In the genomic region with DNA sequence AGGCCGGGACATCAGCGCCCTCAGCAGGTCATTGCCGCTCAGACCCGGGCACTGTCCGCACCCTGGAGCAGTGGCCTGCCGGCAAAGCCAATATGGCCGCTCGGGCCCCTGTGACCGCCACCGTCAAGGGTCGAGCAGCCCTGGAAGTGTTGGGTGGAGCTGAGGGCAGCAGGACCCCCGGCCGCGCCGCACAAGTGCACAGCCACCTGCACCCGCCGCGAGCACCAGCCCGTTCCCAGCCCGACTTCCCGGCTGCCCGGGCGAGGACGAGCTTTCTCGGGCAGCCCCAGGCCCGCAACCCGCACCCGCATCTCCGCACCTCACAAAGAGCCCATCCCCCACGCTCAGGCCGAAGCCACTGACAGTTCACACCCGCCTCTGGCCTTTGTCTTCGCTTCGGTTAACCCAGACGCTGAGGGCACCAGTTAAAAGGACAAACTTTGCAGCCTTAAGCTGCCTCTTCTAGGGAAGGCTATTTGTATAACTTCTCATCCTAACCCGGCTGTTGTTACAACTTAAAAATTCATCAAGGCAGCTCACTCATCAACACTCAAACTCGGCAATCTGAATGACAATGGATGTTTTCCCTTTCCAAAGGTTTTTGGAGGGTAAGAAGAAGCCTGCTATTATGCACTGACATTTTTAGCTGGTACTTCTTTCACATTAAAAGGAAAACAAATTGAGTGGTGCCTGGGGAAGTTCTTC, we compare ENCODE assay signal across 8 mouse cellular contexts. TPM values are rescaled to one million over a fixed set of nuclear protein-coding genes. Genes with fewer than 3 reads are reported as not detected.
A peak's percentile ranks its signal among the peaks of the same experiment; 100 is the strongest.
DNase-seq lines count a peak whose midpoint lies in the region; ATAC-seq and TF ChIP-seq lines count a peak whose summit lies in the region.

No protein-coding gene starts in this region.

- WGBS in embryonic facial prominence, embryonic 10.5 days: 1% methylated on average over 37 of the region's 37 CpGs
- 7% methylated on average over 37 of the region's 37 CpGs for WGBS in heart, postnatal 0 days

- H3K4me2 ChIP-seq in heart, postnatal 0 days (ENCODE audit: low read depth, low read length): peak overlapping the region; percentile 83

- DNase-seq in gastrocnemius, postnatal 10 days: peak; percentile 38
- no peak for DNase-seq in gastrocnemius, postnatal 25 days
- DNase-seq in adrenal gland, adult (ENCODE audit: inconsistent age in 2 of 2, low spot score in 1 of 2): peak; percentile 57 to 82
- DNase-seq in embryonic facial prominence, embryonic 10.5 days (ENCODE audit: low spot score): peak; percentile 64
- DNase-seq in heart, postnatal 0 days (ENCODE audit: low spot score): no peak
- peak; percentile 51 to 70 for DNase-seq in kidney, postnatal 4 days
- peak; percentile 77 for DNase-seq in testis, postnatal 14 days (ENCODE audit: low spot score)

- TF ChIP-seq EP300 in heart, postnatal 0 days (IDR thresholded peaks at IDR 0.05; ENCODE audit: low read depth): no peak

- TF ChIP-seq CTCF in heart, postnatal 0 days (IDR thresholded peaks at IDR 0.05; ENCODE audit: low read depth): 0 out of 2 replicates have a peak, but pooled peaks have one; percentile 21

- H3K9ac ChIP-seq in heart, postnatal 0 days (replicated peaks; ENCODE audit: low read depth, low read length): peak overlapping the region; percentile 68

- peak; percentile 45 for ATAC-seq in heart, postnatal 0 days (ENCODE audit: insufficient read depth, low read depth)
- 0 out of 2 replicates have a peak, but pooled peaks have one; percentile 6 for ATAC-seq in megakaryocyte progenitor cell, adult 5-6 weeks (replicated peaks; ENCODE audit: poor library complexity)

- peak overlapping the region; percentile 84 for H3K27ac ChIP-seq in embryonic facial prominence, embryonic 10.5 days (replicated peaks)
- H3K27ac ChIP-seq in heart, postnatal 0 days (ENCODE audit: low read depth): no peak overlapping the region

- H3K9me3 ChIP-seq in embryonic facial prominence, embryonic 10.5 days: no peaks in the 10 kb centered on the region
- no peaks in the 10 kb centered on the region for H3K9me3 ChIP-seq in heart, postnatal 0 days (replicated peaks; ENCODE audit: control insufficient read depth, low read length)

- H3K36me3 ChIP-seq in embryonic facial prominence, embryonic 10.5 days (replicated peaks): peaks cover 18% of the 10 kb centered on the region
- no peaks in the 10 kb centered on the region; the same call in 1 of the 2 replicates for H3K36me3 ChIP-seq in heart, postnatal 0 days (replicated peaks; ENCODE audit: control insufficient read depth, insufficient read depth, low read length)

- H3K4me1 ChIP-seq in embryonic facial prominence, embryonic 10.5 days: peaks cover 34% of the 10 kb centered on the region
- peaks cover 6% of the 10 kb centered on the region for H3K4me1 ChIP-seq in heart, postnatal 0 days (ENCODE audit: control insufficient read depth, insufficient read depth)

- peak overlapping the region; percentile 66 for H3K4me3 ChIP-seq in embryonic facial prominence, embryonic 10.5 days
- H3K4me3 ChIP-seq in heart, postnatal 0 days (ENCODE audit: low read depth, low read length): peak overlapping the region; percentile 61

- H3K27me3 ChIP-seq in embryonic facial prominence, embryonic 10.5 days (replicated peaks; ENCODE audit: low read depth, poor library complexity, severe bottlenecking): no peaks in the 10 kb centered on the region
- no peaks in the 10 kb centered on the region for H3K27me3 ChIP-seq in heart, postnatal 0 days (ENCODE audit: control insufficient read depth, insufficient read depth, low read length)

RNA-seq across cellular contexts. Expression of gene Ube2e1, which starts 4.5 kb away (rescaled TPM):
- 100 to 1,000 TPM; 113 to 129 TPM for total RNA-seq in gastrocnemius, postnatal 10 days (2021)
- 10 to 100 TPM; 84.4 to 96.1 TPM for total RNA-seq in gastrocnemius, postnatal 25 days (2021)
- 163 and 165 TPM in 2 replicates for polyA plus RNA-seq in embryonic facial prominence, embryonic 10.5 days (2016; fragmentation: Nextera tagmentation; extraction: Ambion mirVana)
- 12.9 and 31.0 TPM in 2 replicates for total RNA-seq in heart, postnatal 0 days (2014; rRNA removed; ENCODE audit: low replicate concordance)
- polyA plus RNA-seq in heart, postnatal 0 days (2015; fragmentation: Nextera tagmentation; extraction: Ambion mirVana): 44.4 and 47.3 TPM in 2 replicates
- total RNA-seq in megakaryocyte progenitor cell, adult 5-6 weeks (2015): 123 and 134 TPM in 2 replicates
- 69.4 and 82.0 TPM in 2 replicates for total RNA-seq in megakaryocyte progenitor cell, adult 5-6 weeks (2017)

RNA-seq across cellular contexts. Expression of gene Rpl15, which starts 55.9 kb away (rescaled TPM):
- total RNA-seq in gastrocnemius, postnatal 10 days (2021): 100 to 1,000 TPM; 921 to 934 TPM
- total RNA-seq in gastrocnemius, postnatal 25 days (2021): 100 to 1,000 TPM; 479 to 508 TPM
- polyA plus RNA-seq in embryonic facial prominence, embryonic 10.5 days (2016; fragmentation: Nextera tagmentation; extraction: Ambion mirVana): 464 and 490 TPM in 2 replicates
- 517 and 617 TPM in 2 replicates for total RNA-seq in heart, postnatal 0 days (2014; rRNA removed; ENCODE audit: low replicate concordance)
- 236 and 241 TPM in 2 replicates for polyA plus RNA-seq in heart, postnatal 0 days (2015; fragmentation: Nextera tagmentation; extraction: Ambion mirVana)
- 2,531 and 2,532 TPM in 2 replicates for total RNA-seq in megakaryocyte progenitor cell, adult 5-6 weeks (2015)
- total RNA-seq in megakaryocyte progenitor cell, adult 5-6 weeks (2017): 1,869 and 2,149 TPM in 2 replicates

RNA-seq across cellular contexts. Expression of gene Nkiras1, which starts 56.2 kb away (rescaled TPM):
- 10 to 100 TPM; 38.4 to 40.6 TPM for total RNA-seq in gastrocnemius, postnatal 10 days (2021)
- 10 to 100 TPM; 33.0 to 35.9 TPM for total RNA-seq in gastrocnemius, postnatal 25 days (2021)
- 10.6 and 11.6 TPM in 2 replicates for polyA plus RNA-seq in embryonic facial prominence, embryonic 10.5 days (2016; fragmentation: Nextera tagmentation; extraction: Ambion mirVana)
- total RNA-seq in heart, postnatal 0 days (2014; rRNA removed; ENCODE audit: low replicate concordance): 3.4 and 22.0 TPM in 2 replicates
- 36.9 and 37.2 TPM in 2 replicates for polyA plus RNA-seq in heart, postnatal 0 days (2015; fragmentation: Nextera tagmentation; extraction: Ambion mirVana)
- 8.0 and 16.8 TPM in 2 replicates for total RNA-seq in megakaryocyte progenitor cell, adult 5-6 weeks (2015)
- 8.6 and 9.5 TPM in 2 replicates for total RNA-seq in megakaryocyte progenitor cell, adult 5-6 weeks (2017)

Comparison
In these comparisons a context has a peak if more than half of its experiments do, and no peak if none do; other contexts are left out.
1. DNase-seq: peak in gastrocnemius, postnatal 10 days (single experiment), adrenal gland, adult (2 of 2), embryonic facial prominence, embryonic 10.5 days (single experiment), kidney, postnatal 4 days (2 of 2) and testis, postnatal 14 days (single experiment); none in gastrocnemius, postnatal 25 days (single experiment) and heart, postnatal 0 days (single experiment).